Mouse (Mus musculus) heart, adult 11 months (tissue): Measurements from ENCODE around the gene Coq8a.

Experiments
- DNase-seq: peaks from one replicate; pipeline ENCODE4 v3.0.0; 2022

Gene Coq8a

DNA sequence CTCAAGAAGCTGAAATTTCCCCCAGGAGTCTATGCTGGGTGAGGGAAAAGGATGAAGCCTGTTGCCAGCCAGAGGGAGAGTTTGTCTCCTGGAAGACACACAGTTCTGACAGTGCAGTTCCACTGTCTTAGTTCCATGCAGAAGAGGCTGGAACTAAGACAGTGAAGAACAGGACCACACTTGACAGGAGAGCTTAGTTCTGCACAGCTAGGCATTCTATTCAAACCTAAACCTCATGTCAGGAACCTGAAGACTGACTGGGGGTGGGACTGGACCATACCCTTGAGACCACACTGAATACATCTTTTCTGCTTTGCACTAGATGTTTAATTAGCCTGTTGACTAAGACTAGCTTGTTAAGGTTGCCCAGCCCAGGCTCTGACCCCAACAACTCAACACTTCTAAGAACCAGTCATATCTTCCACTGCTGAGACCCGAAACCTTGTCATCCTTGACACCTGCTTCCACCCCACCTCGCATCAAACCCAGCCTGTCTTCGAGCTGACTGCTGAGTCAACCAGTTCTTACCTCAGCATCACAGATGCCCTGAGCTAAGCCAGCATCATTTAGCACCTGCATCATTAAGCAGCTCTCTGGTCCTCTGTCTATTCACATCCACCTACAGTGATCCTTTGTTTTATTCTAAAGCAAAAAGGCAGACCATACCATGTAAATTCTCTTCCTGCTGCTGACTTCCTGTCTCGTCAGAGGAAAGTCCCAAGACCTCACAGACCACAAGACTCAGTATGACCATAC, at the start of gene Coq8a:
Gene Coq8a (minus strand): TSS at position 644 of the 756 bp plus-strand sequence.
- no peak for DNase-seq

DNA sequence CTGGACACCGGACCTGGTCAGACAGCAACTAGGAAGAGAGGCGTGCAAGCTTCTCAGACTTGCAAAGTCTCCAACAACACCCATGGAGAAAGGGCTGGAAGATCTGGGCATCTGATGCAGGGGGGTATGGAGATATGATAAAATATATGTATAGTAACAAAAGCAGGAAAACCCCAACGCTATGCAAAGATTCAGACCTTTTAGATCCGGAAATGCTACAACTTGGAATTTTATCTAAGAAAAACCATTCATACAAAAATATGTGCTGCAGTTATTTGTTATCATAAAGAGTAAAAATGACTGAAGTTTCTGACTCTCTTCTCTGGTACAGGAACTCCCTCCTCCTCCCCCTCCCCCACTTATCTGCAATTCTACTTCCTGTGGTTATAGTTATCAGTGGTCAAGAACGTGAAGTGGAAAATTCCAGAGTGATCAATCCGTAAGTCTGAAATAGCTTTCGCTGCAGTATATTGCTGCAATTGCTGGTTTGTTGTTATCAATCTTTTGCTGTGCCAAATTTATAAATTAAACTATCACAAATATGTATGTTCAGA, 49.3 kb upstream of the Coq8a start:
- DNase-seq = peak; percentile 61

DNA sequence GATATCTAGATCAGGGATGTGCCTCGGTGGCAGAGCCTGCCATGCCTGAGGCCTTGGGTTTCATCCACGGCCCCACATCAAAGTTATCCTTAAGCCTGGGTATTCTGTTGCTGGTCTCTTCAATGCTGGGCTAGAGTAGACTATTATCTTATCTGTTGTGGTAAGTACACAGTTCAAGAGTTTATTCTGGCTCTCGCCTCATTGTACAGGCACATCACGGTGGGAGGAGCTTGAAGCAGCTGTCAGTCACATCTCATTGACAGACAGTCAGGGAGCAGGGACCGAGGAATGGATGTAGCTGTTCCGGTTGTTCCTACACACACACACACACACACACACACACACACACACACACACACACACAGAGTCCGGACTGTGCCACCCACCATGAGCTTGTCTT, 48.5 kb upstream of the Coq8a start:
- no peak for DNase-seq

DNA sequence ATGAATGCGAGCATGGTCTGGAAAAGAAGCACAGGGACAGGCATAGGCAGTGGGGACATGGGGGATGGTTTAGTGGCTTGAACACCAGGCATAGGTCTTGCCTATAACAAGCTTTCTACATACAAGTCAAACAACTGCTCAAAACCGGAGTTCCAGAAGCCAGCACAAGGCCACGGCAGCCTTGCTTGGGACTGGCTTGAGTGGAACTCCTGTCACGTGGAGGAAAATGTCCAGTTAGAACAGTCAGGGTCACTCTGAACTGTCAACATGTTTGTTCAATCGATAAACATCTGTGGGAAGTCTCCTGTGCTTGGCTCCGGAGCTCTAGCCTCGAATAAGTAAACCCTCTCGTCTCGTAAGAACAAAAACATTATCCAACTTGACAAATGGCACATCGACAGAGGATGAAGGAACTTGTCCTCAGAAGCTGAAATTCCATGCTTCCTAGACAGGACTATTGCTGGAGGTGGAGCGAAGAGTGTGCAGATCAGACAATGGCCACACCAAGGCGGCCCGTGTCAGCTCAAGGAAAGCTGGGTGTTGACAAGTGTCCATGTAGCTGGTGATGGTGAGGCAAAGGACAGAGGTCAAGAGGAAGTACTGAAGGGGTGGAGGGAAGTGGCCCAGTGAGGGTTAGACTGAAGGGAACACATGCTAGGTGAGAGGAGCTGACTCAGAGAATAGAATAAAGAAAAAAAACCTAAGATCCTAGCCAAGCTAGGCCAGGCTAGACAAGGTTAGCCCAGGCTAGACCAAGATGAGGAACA, 46.5 kb upstream of the Coq8a start:
- no peak for DNase-seq

DNA sequence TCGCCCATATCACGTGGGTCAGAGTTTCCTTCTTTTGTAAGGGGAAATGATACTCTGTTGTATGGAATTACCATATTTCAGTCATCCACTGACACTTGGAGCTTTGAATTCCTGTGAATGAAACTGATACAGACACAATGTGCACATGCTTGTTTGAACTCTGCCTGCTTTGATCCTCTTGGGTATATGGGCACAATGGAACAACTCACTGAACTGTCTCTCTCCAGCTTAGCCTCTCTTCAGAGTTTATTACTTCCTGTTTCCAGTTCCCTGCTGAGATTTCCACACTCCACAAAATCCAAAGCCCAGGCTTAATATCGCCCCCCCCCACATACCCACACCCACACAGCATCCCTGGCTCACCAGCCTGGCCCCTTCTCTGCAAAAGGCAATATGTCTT, 32.3 kb upstream of the Coq8a start:
- no peak for DNase-seq

DNA sequence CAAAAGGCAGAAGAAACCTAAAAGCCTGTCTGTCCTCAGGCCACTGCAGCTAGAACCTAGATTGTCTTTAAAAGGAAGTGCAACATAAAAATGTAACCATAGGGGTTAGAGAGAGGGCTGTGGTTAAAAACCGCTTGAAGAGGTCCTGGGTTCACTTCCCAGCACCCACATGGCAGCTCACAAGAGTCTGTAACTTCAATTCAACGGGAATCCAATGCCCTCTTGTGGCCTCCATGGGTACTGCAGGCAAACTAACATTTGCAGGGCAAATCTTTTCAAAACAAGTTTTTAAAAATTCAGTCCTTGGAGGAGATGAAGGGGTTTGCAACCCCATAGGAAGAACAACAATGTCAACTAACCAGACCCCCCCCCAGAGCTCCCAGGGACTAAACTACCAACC, 31.2 kb upstream of the Coq8a start:
- no peak for DNase-seq

DNA sequence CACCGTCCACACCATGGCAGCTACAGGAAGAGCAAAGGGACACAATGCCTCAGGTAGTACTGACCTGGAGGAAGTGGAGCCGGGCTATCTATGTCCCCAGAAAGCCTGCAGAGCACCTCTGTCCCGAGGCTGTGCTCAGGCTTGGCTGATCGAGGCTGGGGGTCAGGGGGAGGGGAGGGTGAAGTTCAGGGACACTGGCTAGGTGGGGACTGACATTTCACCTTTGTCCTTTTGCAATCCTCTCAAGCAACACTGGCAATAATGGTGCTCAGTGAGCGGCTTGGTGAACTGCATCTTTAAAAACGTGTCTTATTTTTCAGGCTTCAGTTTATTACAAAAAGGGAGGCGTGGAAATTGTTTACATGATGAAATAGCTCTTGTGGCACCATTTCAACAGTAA, 30.5 kb upstream of the Coq8a start:
- DNase-seq = no peak

DNA sequence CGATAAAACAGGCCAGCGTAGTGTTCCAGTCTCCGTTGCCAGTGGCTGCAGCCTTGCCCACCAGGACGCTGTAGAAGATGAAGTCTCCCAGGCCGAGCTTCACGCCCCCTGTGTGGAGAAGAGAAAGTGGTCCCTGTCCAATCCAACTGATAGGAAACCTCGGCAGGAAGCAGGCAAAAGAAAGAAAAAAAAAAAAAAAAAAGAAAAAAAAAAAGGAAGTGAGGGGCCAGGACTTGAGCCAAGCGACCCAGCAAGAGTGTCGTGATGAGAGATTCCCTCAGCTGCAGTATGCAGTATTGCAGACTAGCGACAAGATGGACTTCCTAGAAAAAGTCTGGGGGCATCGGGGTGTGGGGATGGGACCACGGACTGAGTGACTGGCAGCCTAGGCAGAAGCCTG, 29.5 kb upstream of the Coq8a start:
- DNase-seq = no peak

DNA sequence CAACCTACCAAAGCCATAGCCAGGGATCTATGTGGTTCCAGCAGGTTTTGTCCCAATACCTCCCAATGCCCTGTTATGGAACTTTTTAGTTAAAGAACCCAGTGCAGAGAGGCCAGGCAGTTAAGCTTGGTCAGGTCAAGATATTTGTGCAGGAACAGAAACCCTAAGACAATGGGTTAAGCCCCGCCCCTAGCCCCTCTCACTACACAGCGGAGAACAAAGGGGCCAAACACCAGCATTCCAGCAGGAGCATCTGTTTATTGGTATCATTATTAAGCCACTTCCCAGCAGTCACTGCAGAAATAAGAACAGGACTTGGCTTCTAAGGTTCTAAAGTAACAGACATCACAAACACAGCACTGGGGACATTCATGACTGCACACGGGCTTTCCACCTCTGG, 27.4 kb upstream of the Coq8a start:
- DNase-seq = no peak

DNA sequence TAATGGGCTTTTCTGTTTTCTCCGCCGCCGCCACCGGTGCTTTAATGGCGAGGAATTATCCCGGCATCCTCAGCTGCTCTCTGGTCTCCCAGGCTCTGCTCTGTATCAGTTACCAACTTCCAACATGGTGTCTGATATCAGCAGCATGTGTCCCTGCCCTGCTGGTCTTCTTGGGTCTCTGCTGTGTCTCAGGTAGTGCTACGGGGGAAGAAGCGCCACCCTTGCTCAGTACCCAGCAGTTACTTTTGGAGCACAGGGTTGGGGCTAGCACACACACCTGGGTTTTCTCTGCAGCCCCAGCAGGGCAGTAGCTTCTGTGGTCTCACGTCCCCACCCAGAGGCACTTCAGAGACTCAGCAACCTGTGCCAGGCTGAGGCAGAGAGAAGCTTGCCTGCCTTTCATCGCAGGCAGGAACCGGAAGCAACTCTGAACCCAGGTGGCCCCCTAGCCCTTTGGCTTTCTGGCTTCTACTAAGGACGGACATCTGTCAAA, 26.9 kb upstream of the Coq8a start:
- no peak for DNase-seq

DNA sequence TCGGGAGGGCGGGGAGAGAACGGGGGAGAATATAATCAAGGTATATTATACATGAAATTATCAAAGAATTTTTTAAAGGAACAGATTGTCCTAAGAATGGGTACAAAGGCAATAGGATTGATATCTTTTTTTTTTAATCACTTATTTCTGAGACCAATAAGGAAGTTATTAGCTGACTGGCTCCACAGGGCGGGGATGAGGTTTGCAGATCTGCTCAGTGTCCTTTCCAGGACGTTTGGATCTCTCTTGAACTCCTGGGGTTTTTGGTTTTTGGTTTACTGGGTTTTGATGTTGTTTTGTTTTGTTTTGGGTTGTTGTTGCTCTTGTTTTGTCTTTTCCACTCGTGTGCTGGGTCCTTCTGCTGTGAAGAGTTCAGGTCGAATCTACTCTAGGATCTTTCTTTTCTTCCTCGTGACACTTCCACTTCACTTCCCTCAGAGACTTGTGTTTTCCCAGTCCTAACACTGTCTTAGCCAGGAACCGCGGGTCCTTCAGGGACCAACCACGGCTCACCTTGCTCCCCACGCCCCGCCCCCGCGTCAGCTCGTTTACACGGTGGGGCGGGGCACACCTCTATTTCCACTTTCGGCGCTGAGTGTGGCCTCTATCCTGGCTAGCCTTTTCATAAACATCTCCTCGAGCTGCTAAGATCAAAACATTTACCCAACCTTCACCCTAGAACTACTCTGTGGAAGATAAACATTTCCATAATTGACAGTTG, 26.3 kb upstream of the Coq8a start:
- peak; percentile 96 for DNase-seq

DNA sequence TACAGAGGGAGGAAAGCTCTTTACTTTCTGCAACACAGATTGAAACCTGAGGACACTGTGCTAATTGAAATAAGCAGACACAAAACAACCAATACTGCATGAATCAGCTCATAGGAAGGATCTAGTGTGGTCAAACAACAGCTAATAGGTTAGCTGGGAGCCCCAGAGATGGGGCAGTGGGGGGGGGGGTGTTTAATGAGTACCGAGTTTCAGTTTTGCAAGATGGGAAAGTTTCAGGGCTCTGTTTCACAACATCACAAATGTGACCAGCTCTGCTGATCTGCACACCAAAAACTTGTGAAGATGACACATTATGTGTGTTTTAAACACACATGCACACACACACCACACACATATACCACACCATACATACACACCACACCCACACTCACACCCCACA, 22.6 kb upstream of the Coq8a start:
- DNase-seq = no peak

DNA sequence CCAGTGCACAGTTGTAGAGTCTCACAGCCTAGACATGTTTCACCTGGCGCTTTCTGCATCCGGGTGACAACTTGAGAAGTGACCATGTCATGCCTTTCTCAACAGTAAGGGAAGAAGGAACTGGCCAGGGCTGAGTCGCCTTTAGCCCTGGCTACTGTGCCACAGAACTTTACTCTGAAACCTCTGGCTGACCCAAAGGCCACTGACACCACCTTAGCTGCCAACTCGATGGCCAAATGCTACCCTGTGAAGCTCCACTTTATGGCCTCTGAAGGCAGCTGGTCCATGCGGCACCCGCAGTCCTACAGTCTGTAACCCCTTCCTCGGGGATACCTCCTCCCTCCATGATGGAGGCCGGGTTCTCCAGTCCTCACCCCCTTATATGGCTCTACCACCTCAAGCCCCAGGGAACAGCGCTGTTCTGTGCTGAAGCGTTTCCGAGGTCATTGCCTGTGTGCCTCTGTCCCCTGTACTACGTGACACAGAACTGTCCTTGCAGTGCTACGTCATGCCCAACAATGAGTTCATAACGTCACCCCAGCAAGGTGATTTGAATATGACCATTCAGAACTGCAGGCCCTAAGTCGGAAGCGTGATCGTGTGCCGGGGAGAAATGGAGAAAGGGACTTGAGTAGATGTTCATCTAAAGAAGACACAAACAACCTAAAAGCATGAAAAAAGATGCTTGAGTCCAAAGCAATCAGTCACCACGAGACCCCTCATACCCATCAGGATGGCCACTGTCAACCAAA, 21.6 kb upstream of the Coq8a start:
- no peak for DNase-seq

DNA sequence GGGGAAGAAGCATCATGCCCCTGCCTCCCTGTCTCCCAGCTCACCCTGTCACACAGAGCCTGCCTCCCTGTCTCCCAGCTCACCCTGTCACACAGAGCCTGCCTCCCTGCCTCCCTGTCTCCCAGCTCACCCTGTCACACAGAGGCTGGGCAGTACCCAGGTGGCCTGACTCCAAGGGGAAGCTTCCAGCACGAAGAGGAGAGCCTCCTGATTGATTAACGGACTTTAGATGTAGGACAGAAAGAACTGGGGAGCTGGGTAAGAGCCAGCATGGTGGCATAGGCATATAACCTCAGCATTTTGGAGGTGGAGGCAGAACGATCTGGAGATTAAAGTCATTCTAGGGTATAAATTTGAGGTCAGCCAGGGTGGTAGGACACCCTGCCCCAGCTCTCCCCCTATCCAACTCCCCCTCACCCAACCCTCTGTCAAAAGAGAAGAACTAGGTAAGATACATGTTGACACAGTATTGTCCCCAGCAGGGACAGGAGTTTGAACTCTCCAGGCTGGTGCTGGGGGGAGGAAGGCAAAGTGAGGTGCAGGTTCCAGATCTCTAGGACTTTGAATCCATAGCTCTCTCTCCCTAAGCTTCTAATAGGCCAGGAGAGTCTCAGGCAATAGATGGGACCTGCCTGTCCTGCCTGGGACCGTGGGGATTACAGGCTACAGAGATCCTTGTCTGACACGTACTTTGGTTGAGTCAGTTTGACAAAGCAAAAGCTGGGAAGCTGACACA, 17.3 kb upstream of the Coq8a start:
- DNase-seq = no peak

DNA sequence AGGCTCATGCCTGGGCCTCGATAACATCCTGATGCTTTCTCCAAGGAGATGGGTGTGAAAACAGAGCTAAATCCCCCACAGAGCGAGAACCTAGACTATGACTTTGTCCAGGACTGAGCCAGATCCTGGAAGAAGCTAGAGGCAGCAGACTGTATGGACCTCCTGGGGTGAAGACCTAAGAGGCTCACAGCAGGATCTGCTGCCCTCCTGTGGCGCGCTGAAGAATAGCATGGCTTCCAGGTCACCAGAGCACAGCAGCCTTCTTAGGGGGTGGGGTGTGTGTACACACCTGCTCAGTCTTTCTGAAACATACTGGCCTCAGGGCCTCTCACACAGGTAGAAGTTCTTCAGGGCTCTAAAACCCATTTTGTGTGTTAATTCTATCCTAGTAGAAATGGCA, 15.6 kb upstream of the Coq8a start:
- DNase-seq = peak; percentile 97

DNA sequence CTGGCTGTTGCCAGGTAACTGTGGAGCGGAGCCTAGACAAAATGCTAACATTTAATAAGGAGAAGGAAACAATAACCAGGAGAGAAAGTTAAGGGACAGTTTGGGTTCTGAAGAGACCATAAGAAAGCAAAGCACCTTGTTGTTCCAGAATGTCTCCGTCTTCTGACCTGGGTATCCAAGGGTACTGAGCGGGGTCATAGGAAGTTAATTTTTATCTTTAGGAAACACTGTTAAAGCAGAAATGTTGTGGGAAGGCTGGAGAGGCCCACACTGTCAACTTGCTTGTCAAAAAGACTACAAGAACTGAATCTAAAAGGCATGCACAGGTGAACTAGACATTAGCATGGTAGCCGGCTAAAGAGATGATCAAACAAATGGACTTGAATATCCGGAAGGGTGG, 13.5 kb upstream of the Coq8a start:
- no peak for DNase-seq

DNA sequence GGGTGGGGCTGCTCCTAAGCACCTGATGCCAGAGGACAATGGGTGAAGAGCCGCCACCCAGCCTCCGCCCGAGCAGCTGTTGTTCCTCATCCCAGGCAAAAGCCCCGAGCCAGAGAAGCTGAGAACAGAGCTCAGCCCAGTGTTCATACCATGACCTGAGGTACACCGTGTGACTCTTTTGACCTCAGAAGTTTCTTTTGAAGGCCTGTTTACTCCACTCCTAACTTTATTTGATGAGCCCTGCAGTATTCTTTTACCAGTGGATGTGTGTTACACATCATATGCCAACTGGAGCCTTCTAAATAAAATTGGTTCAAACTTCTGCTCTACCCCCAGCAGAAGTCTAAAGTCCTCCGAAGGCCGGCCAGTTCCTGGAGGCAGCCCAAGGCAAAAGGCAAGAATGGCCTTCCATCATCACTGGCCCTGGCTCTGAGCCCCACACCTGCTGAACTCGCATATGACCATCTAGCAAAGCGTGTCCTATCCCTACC, 11.4 kb upstream of the Coq8a start:
- DNase-seq = peak; percentile 94

DNA sequence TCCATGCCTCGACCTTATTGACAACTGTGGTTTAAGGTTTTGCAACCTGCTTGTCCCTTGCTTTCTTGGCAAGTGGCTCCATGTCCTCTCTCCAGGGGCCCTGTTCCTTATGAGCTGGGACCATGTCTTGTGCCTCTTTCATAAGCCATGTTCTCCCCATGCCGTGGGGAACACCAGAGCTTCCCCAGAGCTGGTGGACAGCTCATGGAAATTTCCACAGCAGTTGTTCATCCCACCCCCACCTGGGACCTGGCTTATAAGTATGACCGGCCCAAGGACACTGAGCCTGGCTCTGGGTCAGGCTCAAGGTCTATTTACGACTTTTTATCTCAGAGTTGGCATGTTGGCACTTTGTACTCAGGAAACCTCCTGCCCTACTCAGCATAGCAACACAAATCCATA, 10.6 kb upstream of the Coq8a start:
- peak; percentile 96 for DNase-seq

DNA sequence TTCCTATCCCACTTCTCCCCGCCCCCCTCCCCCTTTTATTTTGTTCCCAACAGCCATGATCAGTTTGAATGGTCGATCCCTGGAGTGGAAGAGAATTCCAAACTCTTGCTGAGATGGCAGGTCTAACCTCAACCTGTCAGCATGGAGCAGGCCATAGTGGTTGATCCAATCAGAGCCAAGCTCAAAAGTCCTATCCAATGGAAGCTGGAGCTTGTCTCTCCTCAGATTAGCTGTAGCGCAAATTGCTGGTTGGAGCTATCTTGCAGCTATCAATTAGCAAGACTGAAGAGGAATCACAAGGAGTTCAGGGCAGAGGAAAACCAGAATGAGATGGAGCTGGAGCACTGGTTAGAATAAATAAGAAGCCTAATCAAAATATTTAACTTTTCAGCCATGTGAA, 9.0 kb upstream of the Coq8a start:
- no peak for DNase-seq

DNA sequence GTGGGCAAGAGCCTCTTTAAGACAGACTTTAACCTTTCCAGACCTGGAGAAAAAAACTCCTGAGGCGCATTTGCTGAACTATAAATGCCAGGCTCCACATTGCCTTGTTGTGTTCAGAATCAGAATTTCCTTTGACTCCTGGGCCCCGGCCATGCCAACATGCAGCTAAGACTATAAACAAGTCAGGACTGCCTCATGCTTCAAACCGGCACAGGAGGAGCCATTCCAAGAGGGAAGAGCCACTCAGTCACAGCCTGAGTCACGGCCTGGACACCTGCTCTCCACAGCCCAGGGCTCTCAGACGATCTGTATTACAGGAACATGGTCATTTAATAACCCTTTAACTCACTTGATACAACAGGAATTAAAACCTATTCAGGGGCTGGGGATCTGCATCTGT, 1.3 kb upstream of the Coq8a start:
- no peak for DNase-seq

DNA sequence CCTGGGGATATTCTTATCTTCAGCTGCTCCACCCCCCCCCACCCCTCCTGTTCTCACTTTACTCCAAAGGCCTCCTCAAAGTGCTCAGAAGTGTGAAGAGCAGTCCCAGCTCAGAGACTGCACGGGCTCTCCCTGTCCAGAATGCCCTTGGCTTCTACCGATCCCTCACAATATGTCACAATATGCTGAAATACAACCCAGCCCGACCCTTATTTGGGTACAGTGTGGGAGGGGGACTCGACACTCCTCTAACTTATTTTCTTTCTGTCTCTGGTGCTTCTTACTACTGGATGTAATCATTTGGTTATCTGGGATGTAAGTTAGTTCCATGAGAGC, 281 bp upstream of the Coq8a start:
- no peak for DNase-seq

DNA sequence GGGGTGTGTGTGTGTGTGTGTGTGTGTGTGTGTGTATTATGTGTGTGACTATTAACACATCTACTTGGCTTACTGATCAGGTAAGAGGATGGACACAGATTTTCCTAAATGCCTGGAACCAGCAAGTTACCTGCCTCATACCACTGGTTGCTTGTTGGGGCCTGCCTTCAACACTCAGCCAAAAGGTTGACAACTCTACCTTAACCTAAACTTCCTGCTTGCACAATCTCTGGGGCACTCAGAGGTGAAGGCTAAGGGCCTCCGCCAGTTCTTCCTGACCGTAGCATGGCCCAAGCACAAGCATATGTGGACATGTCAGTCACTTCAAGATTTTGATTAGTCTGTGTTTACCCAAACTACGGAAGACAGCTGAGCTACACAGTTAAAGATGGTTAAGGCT, 1.4 kb downstream of the Coq8a start:
- no peak for DNase-seq
